Mouse (Mus musculus): ENCODE measurements around the gene Eif6. TPM values are rescaled to one million over a fixed set of nuclear protein-coding genes. Genes with fewer than 3 reads are reported as not detected.

Eif6 gene
- total and polyA plus RNA-seq, 3 experiments = 220 to 463 (median 289) TPM

DNA sequence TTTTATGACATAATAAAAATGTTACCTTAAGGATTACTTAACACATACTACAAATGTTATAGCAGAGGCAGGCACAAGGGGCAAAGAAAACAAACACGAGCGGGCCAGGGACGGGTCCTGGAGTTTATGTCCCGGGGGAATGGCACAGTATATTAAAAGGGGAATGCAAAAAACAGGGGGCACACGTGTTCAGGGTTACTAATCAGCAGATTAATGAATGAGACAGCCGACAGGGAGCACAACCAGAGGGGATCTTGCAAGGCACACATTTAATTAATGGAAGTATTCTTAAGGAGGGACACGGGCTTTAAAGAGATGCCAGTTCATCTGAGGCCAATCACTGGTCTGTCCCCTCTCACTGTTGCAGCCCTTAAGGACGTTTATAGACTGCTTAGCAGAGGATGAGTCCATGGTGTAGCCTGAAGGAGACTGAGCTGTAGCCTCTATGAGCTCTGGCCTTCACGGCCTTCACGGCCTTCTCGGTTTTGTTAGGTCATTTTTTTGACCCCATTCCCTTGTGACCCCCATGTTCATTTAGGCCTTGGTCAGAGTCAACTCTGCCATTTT, 36.7 kb upstream of the Eif6 start:
- Histone ChIP-seq H3K4me1 (ENCODE audit: control insufficient read depth in 1 of 2, insufficient read depth in 2 of 2) (peaks cover 0 to 17% of the 10 kb centered on the region in 2 experiments; a peak in 2 of 4 replicates), H3K27me3 (replicated peaks) (no peaks in the 10 kb centered on the region), H3K79me2 (replicated peaks; ENCODE audit: control insufficient read depth, extremely low read depth, insufficient read depth, poor library complexity, severe bottlenecking) (no peaks in the 10 kb centered on the region; the same call in 1 of the 2 replicates), H3K9me3 (replicated peaks; ENCODE audit: low read length) (no peaks in the 10 kb centered on the region), H3K36me3 (replicated peaks in 1 of 2; ENCODE audit: control insufficient read depth in 1 of 2, insufficient read depth in 1 of 2, low read length in 1 of 2) (peaks cover under 1 to 79% of the 10 kb centered on the region in 2 experiments), H3K4me2 (ENCODE audit: insufficient read depth, low read depth, poor library complexity, severe bottlenecking) (no peak overlapping the region), H3K27ac (ENCODE audit: insufficient read depth, low read depth) (no peak overlapping the region), H3K4me3 (replicated peaks in 1 of 3; ENCODE audit: low read depth in 2 of 3, low read length in 2 of 3, poor library complexity in 1 of 3) (no peak overlapping the region), H3K9ac (ENCODE audit: insufficient read depth, low read depth) (no peak overlapping the region)
- no peak for DNase-seq (ENCODE audit: extremely low read depth)
- in situ Hi-C loops (cut with MboI; ENCODE audit: low pct_ligation_motif_present, low pct_unique_long_range_greater_than_20kb, low sequenced_read_pairs) = no loop called here
- TF ChIP-seq MAFK (IDR thresholded peaks at IDR 0.05; ENCODE audit: insufficient replicate concordance, low read length) = no peak
- TF ChIP-seq ETS1 (conservative IDR thresholded peaks at IDR 0.05; ENCODE audit: low read depth, low read length) = no peak
- no peak for TF ChIP-seq E2F4 (IDR thresholded peaks at IDR 0.05; ENCODE audit: insufficient replicate concordance, low read depth, low read length)
- no peak for TF ChIP-seq ZKSCAN1 (IDR thresholded peaks at IDR 0.05; ENCODE audit: borderline replicate concordance, low read depth, low read length)
- TF ChIP-seq MAX (IDR thresholded peaks at IDR 0.05; ENCODE audit: low read length) = no peak
- TF ChIP-seq USF2 (conservative IDR thresholded peaks at IDR 0.05; ENCODE audit: low read depth, low read length) = no peak
- TF ChIP-seq MAZ (IDR thresholded peaks at IDR 0.05; ENCODE audit: low read depth, low read length) = no peak
- TF ChIP-seq RCOR1 (conservative IDR thresholded peaks at IDR 0.05; ENCODE audit: low read depth, low read length) = no peak
- no peak for TF ChIP-seq ELF1 (IDR thresholded peaks at IDR 0.05; ENCODE audit: low read depth, low read length)
- no peak for TF ChIP-seq MEF2A (IDR thresholded peaks at IDR 0.05; ENCODE audit: borderline replicate concordance, low read depth, low read length)
- no peak for TF ChIP-seq PAX5 (IDR thresholded peaks at IDR 0.05; ENCODE audit: low read length)
- no peak for TF ChIP-seq CHD2 (IDR thresholded peaks at IDR 0.05; ENCODE audit: low read length)
- no peak for TF ChIP-seq UBTF (IDR thresholded peaks at IDR 0.05; ENCODE audit: low read depth, low read length)
- TF ChIP-seq MYC (IDR thresholded peaks at IDR 0.05; ENCODE audit: low read depth, low read length) = no peak
- no peak for TF ChIP-seq NRF1 (IDR thresholded peaks at IDR 0.05; ENCODE audit: low read depth, low read length)
- TF ChIP-seq MXI1 (IDR thresholded peaks at IDR 0.05; ENCODE audit: low read depth, low read length) = no peak
- TF ChIP-seq CTCF (conservative IDR thresholded peaks at IDR 0.05 in 1 of 2, IDR thresholded peaks at IDR 0.05 in 1 of 2; ENCODE audit: low read depth in 2 of 2, low read length in 2 of 2) = no peak
- no peak for TF ChIP-seq ZC3H11A (IDR thresholded peaks at IDR 0.05; ENCODE audit: low read depth, low read length)
- no peak for TF ChIP-seq GABPA (IDR thresholded peaks at IDR 0.05; ENCODE audit: insufficient replicate concordance, low read depth, low read length)
- no peak for TF ChIP-seq HCFC1 (IDR thresholded peaks at IDR 0.05; ENCODE audit: low read depth, low read length)
- dilution Hi-C loops (cut with MboI; ENCODE audit: extremely low pct_ligation_motif_present, extremely low pct_unique_long_range_greater_than_20kb, low sequenced_read_pairs) = no loop called here

Data from CH12.LX (cell line).